Mouse (Mus musculus) adrenal gland, postnatal 36 days (tissue): ENCODE results near the gene Tmem41b. TPM values are rescaled to one million over a fixed set of nuclear protein-coding genes. Genes with fewer than 3 reads are reported as not detected.
A peak's percentile ranks its signal among the peaks of the same experiment; 100 is the strongest.
"Not testable (repeated sequence)": the region's sequence is repeated elsewhere in the genome, so short reads cannot be mapped to it uniquely, and the experiment has no call there.

Source experiments
- DNase-seq, 2 experiments: peaks; one replicate each; pipeline ENCODE4 v3.0.0; 2021; ENCODE audit warnings: mixed read lengths in 1 of 2
- long read RNA-seq, 2 experiments: library from polyadenylated mRNA; stranded (forward); transcript quantifications; one replicate each; pipeline ENCODE4 v2.0.0; 2021; ENCODE audit warnings: borderline sequencing depth in 2 of 2
- total RNA-seq, 2 experiments: library from RNA; stranded (reverse); gene quantifications; 2 replicates each; pipeline ENCODE4 v1.2.3; 2021

Gene Tmem41b
- 10 to 100 TPM; 48.5 to 51.7 TPM for total RNA-seq
- long read RNA-seq, experiment 1, transcript Tmem41b-201 (7 exons, 3,840 nt): major isoform, 26 of 29 reads
- long read RNA-seq, experiment 1, partial matches to known transcripts: 0 of 29 reads
- long read RNA-seq, experiment 1, other reads (novel, unspliced or antisense): 3 of 29 reads
- long read RNA-seq, experiment 2, partial matches to known transcripts: 0 of 3 reads
- long read RNA-seq, experiment 2, other reads (novel, unspliced or antisense): 1 of 3 reads

DNA sequence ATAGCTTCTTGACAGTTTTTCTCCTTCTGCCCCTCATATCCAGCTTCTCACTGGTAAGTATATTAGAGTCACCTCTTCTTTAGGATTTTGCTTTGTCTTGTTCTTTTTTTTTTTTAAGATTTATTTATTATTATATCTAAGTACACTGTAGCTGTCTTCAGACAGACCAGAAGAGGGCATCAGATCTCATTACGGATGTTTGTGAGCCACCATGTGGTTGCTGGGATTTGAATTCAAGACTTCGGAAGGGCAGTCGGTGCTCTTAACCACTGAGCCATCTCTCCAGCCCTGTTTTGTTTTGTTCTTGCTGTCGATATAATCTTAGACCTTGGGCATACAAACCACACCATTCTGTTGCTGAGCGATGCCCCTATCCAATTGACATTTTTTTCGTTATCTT, at the start of gene Tmem41b:
Gene Tmem41b, minus strand, starts transcription at position 155 of the 400 bp plus-strand sequence.
- peak in 1 of 2 experiments; percentile 18 for DNase-seq

DNA sequence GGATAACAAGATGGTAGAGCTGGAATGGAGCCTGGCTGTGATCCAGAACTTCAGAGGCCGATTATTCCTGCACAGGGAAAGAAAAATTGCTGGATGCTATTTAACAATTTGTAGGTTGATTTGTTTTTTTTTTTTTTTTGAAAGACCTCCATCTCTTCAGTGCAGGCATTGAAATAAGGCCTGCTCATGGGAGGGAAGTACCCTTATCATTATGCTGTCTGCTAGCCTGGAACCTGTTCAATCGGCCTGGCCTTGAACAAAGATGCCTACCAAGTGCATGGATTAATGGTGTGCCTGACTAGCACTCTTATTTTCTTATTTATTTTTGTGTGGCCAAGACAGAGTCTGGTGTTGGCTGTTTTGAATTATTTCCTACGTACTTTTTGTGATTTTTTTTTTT, 43.6 kb upstream of the Tmem41b start:
- DNase-seq: no peak

DNA sequence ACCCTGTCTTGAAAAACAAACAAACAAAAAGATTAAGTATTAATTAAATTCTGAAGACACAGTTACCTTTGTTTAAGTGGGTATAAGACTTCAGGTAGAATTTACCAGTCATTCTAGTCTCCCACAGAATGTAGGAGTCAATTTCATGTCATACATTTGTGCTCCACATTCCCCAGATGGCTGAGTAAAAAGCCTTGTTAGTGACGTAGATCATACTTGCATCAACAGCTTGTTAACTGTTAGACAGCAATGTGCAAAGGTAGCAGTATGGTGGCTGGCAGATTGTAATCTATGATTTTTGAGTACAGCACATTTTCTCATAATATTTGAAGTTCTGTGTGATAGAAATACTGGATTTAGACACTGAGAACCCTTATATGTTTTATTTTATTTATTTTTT, 42.1 kb upstream of the Tmem41b start:
- no peak for DNase-seq

DNA sequence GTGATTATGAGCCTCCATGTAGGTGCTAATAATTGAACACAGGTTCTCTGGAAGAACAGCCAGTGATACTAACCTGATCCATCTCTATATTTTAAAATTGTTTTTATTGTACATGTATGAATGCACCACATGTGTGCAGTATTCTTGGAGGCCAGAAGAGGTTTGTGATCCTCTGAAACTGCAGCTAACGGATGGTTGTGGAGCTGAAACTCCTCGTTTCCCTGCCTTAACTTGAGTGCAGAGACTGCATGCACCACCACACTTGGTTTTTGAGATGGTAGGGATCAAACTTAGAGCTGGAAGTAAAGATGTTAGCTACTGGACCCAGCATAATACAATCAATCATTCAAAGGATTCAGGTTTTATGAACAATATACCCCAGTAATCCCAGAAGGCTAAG, 39.9 kb upstream of the Tmem41b start:
- DNase-seq: no peak

DNA sequence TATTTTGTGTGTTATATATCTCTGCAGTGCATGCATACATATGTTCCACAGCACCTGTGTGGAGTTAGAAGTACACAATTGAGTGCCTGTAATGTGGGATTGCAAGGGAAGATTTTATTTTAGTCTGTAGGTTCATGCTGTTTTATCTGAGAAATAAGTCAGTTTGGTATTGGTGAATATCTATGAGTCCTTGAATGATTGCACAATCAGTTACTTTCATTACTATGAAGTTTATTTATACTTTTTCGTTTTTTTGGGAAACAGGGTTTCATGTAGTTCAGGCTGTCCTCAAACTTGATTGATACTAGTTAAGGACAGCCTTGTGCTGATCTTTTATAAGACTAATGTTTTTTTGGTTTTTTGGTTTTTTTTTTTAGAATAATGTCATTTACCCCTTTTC, 36.8 kb upstream of the Tmem41b start:
- DNase-seq: no peak

DNA sequence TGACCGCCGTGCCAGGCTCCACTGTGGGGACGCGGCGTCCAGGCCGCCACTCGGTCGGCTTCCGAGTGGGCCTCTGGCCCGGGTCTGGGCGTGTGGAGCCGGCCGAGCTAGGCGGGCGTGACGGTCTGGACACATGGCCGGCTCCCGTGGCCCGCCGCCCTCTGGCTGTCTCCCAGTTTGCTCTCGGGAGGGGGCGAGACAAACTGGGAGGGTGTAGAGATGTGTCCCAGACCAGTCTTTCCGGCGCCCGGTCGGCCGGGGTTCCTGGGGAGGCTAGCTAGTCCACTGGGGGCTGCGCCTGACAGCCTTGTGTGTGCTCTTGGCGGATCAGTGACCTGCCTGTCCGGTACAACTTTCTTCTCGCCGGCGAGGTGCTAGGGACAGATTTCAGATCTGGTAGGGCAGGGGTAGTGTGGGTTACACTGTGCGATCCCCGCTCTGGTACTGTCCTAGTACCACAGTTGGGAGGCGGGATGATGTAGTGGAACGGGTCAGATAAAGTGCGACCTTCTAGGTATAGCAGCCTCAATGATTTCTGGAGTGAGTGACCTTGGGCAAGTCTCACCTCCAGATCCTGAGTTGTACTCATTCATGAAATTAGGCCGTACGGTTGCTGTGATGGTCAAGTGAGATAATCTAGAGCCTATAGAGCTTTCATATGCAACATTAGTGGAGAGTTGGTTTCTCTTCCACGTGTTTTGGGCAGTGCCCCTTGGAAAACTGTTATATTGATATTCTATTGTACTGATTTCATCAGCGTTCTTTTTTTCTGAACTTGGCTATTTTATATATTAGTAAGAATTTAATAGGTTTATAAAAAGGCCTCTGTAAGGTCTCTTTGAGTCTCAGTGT, 32.1 kb upstream of the Tmem41b start:
- peak; percentile 68 to 70 for DNase-seq

DNA sequence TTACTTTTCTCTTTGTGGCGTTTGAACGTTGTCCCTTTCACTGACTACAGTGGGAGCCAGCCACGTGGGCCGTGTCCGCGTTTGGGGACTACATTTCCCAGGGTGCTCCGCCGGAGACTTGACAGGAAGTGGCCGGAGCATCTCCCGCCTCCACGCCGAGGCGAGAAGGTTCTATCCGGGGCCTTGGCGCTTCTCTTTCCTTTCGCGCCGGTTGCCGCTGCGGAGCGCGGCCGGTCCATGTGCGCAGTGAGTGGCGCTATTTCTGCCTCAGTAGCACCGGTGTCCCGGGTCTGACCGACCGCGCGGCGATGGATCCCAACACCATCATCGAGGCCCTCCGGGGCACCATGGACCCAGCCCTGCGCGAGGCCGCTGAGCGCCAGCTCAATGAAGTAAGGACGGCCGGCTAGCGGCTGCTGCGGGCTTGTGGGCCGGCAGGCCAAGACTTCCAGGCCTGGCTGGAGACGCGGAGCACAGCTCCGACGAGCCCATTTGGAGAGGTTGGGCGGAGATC, 31.4 kb upstream of the Tmem41b start, which contains the start of gene Ipo7:
Gene Ipo7, plus strand, starts transcription at position 158 of the 514 bp plus-strand sequence.
- peak; percentile 96 to 97 for DNase-seq

DNA sequence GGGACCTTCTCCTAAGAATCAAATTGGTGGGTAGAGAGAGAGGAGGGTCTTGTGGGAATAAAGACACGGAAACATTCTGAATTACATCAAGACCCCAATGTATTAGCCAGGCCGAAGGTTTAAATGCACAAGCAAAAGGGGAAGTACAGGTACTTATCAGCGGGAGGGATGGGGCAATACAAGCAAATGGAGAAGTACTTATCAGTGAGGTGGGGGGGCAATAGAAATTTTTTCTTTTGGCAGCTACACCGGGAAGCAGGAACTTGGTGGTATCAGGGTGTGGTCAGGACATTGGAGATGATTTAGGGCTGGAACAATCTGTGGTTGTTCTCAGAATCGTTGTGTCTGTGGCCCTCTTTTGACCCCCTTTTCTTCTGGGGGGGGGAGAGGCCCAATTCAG, 27.5 kb upstream of the Tmem41b start:
- DNase-seq: no peak

DNA sequence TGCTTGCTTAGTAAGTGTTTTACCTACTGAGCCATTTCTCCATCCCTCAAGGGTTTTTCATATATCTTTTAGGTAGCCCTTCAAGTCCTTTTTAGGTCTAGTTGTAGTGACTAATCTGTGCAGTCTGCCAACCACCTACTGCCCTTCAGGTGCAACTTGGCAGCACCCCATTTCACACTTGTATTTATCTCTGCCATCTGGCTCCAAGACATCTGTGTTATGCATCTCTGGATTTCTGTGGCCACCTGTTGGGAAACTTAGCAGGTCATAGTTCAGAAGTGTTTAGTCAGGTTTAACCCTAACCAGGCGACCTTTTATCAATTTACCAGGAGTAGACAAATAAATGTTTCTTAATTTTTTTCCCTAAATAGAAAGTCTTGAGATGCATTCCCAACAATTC, 24.7 kb upstream of the Tmem41b start:
- no peak for DNase-seq

DNA sequence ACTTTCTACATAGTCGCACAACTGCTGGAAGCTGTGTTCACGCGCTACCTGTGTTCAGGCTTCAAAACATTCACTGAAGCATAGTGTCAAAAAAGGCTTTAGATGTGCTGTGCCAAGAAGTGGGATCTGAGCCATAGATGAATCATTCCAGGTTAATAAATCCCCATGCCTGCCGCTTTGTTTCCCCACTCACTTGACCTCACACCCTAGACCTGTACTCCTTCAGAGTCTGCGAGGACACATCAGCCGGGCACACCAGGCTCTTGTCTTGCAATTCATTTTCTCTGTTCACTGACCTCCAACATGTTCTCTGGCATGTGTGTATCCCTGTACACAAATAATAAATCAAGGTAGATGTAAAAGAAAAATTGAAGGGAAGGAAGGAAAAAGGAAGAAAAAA, 22.4 kb upstream of the Tmem41b start:
- peak in 1 of 2 experiments; percentile 35 for DNase-seq

DNA sequence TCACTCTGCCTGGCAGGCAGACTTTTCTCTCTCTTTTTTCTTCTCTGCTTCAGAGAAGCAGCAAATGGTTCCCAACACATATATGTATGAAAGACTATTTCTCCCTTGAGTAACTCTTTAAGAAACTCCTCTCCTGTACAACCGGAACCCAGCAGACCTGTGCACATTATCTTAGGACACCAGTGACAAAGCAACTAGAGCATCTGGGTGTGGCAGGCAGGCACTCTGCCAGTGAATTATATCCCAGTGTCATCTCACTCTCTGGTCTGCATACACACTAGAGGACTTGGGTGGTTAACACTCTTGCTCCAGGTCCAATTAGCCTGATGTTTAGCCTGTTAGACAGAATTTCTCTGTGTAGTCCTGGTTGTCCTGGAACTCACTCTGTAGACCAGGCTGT, 21.8 kb upstream of the Tmem41b start:
- no peak for DNase-seq

DNA sequence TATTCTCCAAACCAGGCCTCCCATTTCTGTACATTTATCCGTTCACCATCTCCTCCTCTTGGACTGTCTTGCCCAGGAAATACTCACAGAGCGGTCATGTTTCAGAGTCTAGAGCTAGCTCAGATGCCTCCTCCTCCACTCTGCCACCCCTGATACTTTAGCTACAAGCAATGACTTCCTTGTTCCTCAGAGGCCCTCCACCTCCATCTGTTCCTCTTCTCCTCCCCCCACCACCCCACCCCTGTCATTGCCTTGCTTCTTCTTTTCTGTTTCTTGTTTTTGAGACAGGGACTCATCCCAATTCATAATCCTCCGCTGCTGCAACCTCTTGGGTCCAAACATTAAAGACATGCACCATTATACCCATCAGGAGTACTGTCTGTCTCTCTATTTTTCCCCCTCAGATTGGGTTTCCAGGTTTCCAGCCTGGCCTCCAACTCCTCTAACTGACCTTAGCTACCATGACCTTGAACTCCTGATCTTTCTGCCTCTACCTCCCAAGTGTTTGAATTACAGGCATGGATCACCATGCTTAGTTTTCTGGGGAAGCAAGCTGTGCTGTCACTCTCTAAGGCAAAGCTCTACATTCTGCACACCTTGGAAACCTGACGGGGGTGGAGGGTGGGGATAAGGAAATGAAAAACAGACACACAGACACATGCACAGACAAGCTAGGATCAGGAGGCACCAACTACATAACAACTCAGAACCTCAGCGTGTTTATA, 19.9 kb upstream of the Tmem41b start:
- DNase-seq: no peak

DNA sequence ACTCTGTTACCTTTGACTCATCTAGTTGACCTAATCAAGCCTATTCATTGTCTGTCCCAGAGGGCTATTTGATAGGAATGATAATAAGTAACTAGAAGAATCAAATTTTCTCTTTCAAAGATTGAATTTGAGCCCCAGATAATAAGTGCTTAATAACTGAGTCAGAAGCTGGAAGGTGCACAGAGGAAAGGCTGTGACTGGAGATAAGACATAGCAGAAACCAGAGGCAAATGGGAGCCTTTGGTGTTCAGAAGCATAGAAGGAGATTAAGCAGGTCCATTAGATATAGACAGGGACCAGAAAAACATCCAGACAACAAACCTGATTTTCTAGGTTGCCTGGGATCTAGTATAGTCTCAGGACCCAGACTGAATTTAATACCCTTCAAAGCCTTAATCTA, 19.2 kb upstream of the Tmem41b start:
- no peak for DNase-seq

DNA sequence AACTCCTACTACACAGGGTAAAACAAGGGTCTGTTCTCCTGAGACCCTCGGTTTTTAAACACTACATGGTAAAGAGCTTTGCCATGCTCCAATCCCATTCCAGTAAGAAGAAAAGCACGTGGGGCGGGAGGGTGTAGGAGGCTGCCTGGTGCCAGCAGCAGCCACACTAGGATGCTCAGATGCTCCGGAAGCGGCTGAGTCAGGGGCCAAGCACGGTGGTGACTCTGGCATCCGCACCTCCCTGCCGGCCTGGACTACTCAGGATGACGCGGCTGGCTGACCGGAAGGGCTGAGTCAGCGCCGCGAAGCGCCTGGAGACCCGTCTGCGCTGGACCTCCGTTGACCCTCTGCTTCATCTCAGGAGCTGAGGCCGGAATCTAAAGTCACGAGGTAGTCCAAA, 16.2 kb upstream of the Tmem41b start:
- DNase-seq: peak; percentile 86 to 89

DNA sequence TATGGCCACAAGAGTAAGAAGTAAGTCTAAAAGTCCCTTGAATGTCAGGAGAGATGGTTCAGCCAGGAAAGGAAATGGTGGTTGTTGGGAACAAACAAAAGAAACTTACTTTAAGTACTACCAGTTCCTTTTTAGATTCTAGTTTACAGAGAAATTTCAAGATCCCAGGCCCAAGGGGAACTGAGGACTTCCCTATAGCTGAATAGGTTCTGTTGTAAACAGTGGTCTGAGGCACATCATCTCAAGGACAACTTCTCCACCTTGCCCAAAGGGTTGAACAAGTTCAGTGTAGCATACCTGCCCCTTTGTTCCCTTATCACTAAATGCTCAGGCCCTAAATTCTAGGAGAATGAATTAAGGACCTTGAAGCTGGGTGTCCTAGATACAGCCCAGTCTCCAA, 15.4 kb upstream of the Tmem41b start:
- no peak for DNase-seq

DNA sequence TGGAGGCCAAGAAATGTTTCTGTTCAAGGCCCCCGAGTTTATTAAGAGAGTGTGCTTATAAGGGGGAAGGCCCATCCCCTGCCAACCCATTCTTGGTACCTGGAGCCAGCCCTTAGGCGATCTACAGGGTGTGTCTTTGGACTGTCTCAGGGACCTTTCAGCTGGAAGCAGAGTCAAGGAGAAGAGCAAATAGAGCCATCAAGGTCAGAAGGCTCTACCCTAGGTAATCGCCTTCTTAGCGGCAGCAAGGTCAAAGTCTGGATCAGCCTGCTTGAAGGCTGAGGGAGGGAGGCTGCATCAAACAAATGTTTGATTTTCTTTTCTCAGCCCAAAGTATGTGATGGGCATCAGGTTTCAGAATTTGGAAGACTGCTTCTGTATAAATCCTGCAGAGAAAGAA, 11.7 kb upstream of the Tmem41b start:
- DNase-seq: no peak

DNA sequence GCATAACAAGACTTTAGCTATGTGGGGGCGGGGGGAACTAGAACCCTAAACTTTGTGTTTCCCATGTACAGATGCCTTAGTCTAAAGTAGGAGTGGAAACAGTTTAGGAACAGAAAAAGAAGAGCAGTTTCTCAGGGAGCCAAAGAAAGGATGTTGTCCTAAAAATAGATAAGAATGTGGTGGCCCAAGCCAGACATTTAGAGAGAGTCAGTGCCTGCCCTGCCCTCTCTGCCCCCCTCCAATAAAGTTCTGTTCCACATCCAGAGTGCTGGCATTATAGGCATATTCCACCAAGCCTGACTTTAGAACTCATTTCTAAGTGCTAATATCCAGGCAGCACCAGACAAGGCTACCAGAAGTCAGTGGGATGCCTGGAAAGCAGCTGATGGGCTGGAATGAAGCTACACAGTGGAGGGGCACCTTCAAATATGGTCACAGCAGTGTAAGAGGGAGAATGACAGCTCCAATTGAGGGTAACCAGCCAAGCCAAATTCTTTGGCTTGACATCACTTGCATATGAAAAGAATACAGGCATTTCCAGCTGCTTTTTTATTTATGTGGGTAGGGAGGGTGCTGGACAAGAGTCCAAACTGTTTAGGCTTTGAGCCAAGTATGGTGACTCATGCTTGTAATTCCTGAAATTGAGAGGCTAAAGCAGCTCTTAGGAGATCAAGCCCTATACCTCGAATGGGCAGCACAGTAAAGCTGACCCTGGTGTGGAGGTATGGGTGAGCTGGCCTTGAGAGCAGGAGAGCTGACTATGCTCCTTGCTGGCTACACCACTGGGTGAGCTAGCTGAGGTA, 6.6 kb upstream of the Tmem41b start:
- DNase-seq: peak; percentile 55 to 83

DNA sequence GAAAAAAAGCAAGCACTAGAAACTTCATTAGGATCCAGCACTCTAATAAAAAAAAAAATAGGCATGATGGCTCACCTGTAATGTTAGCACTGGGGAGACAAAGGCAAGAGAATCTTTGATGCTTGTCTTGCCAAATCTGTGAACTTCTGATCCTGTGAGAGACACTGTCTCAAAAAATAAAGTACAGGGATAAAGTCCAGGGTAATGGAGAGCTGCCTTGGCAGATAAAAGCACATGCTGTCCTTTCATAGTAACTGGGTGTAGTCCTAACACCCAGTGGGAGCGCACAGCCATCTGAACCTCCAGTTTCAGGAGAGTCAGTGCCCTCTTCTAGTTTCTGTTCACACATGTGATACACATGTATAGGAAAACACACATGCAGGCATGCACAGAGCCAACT, 4.6 kb upstream of the Tmem41b start:
- DNase-seq: no peak

DNA sequence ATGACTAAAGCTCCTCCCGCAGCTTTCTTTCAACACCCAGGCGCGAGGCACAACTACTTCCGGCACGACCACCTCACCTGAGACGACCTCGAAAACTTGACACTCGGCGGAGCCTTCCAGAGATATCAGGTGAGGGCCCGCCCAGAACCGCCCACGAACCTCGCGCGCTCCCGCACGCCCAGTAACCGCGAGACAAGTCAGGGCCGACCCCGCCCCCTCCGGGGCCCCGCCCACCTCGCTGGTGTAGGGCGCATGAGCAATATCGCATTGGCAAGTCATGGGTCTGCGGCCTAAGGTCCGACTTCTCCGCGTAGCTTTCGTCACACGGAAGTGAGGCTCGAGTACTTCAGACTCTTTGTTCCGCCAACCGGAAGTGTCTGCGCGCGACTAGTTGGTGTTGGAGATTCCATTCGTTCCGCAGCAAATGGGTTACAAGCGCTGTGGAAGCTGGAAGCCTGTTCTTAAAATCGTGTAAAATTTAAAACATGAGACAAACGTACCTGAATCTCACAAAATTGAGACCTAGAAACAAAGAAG, 528 bp downstream of the Tmem41b start:
- peak; percentile 99 to 100 for DNase-seq

DNA sequence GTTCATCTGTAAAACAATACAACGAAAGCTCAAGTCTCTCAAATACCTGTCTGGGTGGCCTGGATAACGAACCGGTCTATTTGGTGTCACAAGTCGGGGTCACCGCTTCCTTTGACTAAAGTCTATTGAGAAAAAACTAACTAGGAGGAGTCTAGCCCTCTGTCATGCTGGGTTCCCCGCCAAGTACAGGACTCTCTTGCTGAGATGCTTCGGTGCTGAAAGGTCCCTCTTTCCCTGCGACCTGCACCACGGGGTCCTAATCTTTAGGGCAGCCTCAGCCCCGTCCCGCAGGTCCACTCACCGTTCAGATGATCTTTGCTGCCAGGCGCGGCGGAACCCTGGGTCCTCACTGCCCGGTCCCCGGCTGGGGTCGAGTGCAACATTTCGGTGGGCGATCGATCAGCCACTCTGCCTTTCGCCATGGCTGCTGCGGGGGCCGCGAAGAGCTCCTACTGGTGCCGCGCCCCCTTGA, 1.0 kb downstream of the Tmem41b start:
- DNase-seq: no peak

DNA sequence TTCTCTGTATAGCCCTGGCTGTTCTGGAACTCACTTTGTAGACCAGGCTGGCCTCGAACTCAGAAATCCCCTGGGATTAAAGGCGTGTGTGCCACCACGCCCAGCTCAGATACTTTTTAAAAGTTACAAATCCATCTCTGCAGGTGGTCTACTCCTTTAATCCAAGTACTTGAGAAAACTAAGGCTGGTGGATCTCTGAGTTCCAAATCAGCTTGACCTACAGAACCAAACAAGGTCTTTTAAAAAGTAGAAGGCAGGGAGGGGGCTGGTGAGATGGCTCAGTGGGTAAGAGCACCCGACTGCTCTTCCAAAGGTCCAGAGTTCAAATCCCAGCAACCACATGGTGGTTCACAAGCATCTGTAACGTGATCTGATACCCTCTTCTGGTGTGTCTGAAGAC, 2.1 kb downstream of the Tmem41b start:
- DNase-seq: not testable (repeated sequence)
